Mouse (Mus musculus) midbrain, embryonic 14.5 days (tissue): ENCODE results near the gene Cyp3a16. TPM values are rescaled to one million over a fixed set of nuclear protein-coding genes. Genes with fewer than 3 reads are reported as not detected.

Experiments used
- polyA plus RNA-seq: library from polyadenylated mRNA; unstranded; fragments of >200 nt; fragmentation: Nextera tagmentation; extraction: Ambion mirVana; gene quantifications from 2 replicates; pipeline ENCODE4 v1.2.1, GENCODE M21; 2014

Gene Cyp3a16
- polyA plus RNA-seq, 1 experiment from 2014 or later: not detected

Other genes with a start within 250 kb of the Cyp3a16 start
- 41.6 and 44.4 TPM in 2 replicates for gene Zfp655, start 238.0 kb downstream of the Cyp3a16 start, polyA plus RNA-seq
- gene Zscan25, start 189.2 kb downstream of the Cyp3a16 start, polyA plus RNA-seq: 0.84 and 1.0 TPM in 2 replicates
- not detected in 2 replicates for gene Cyp3a57, start 124.4 kb downstream of the Cyp3a16 start, polyA plus RNA-seq
- not detected in 2 replicates for gene Cyp3a41b, start 115.0 kb upstream of the Cyp3a16 start, polyA plus RNA-seq